Mouse (Mus musculus) layer of hippocampus, adult 9-11 months (tissue): Measurements from ENCODE around the gene Gm20388.

ENCODE experiments used
- DNase-seq: peaks from one replicate; pipeline ENCODE4 v3.0.0; 2022

The Gm20388 gene

DNA sequence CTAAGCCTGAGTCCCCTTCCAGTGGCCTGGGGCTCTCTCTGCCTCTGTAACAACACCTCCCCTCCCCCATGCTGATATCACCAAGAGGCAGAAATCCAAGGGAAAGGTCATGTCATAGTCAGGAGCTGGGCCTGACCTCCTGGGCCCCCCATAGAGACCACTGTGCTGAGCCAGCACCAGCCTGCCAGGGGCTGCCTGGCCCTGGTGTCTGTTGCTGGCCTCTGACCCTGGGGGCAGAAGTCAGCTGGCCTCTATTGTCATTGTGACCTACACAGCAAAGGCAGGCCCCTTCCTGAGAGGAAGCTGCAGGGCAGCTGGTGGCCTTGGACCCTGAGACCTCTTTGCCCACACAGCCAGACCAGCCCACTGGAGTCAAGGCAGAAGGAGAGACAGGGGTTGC is 909.3 kb downstream of the Gm20388 start:
- DNase-seq, result no peak

GRCm38 (mm10) chr8:120821399-120822170 is 910.9 kb downstream of the Gm20388 start:
- DNase-seq, result no peak

GRCm38 (mm10) chr8:120823331-120823730 is 912.7 kb downstream of the Gm20388 start:
- no peak for DNase-seq

DNA sequence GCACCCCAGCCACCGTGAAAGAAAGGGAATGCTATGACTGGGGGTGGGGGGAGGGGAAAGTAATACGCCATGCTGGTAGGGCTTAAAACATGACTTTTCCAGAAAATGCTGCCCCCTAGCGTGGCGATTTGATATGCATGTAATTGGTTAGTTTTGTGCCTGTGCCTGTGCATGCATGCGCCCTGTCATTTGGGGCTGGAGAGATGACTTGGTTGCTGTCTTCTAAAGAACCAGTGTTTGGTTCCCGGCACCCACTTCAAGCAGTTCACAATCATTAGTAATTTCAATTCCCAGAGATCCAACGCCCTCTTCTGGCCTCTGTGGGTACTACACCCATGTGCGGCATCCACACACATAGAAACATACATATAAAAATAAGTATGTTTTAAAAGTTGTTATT is 913.2 kb downstream of the Gm20388 start:
- no peak for DNase-seq

DNA sequence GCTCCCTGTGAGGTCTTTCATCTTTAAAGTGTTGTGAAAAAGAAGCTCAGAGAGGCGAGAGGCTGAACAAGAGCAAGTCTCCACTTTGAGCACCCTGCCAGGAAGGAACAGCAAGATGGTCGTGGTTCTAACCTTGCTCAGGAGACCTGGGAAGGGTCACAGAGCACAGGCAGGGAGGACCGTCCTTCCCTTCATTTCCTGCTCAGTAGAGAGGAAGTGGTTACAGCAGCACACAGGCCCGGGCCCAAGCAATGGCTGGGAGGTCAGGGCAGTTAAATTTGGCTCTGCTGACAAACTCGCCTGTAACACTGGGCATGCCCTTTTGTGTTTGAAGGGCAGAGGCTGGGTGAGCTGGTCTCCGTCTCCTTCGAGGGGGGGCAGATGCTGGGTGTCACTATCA is 914.0 kb downstream of the Gm20388 start:
- no peak for DNase-seq

- DNase-seq, result no peak
Measured at GRCm38 (mm10) chr8:120828279-120828678, 917.6 kb downstream of the Gm20388 start.

GRCm38 (mm10) chr8:120830661-120831060 is 920.0 kb downstream of the Gm20388 start:
- no peak for DNase-seq

- no peak for DNase-seq
Measured at GRCm38 (mm10) chr8:120832022-120832421, 921.4 kb downstream of the Gm20388 start.

DNA sequence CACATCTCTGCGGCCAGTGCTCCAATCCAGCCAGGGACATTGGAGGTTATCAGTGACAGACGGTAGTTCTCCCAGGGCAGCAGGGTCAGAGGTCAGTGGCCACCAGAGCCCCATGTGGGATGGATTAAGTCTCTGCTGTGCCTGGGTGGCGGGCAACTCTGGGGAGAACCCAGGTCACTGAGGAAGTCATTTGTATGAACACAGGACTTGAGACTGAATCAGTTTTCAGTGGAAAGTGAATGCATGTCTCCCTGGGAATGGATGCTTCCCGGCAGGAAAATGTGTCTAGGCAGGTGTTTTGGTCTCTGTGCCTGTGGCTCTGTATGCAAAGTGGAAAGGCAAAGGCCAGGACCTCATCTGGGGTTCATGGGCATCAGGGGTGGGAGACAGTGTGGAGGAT is 922.6 kb downstream of the Gm20388 start:
- DNase-seq, result no peak

GRCm38 (mm10) chr8:120839031-120839430 is 928.4 kb downstream of the Gm20388 start:
- DNase-seq, result no peak

DNA sequence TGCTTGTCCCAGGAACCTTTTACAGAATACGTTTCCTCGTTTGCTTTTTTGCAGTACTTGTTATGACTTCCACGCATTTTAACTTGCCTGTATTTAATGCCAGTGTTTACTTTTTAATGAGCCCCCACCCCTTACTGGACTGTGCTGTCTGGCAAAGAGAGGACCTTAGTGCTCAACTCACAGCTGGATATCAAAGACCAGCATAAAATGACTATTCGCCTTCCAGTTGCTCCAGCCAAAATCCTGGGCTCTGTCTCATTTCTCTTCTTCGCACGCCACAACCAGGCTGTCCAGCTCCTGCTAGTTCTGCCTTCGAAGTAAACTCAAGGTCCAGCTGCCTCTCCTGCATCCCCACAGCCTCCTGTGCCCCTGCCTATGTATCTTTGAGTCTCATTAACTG is 932.4 kb downstream of the Gm20388 start:
- no peak for DNase-seq

DNA sequence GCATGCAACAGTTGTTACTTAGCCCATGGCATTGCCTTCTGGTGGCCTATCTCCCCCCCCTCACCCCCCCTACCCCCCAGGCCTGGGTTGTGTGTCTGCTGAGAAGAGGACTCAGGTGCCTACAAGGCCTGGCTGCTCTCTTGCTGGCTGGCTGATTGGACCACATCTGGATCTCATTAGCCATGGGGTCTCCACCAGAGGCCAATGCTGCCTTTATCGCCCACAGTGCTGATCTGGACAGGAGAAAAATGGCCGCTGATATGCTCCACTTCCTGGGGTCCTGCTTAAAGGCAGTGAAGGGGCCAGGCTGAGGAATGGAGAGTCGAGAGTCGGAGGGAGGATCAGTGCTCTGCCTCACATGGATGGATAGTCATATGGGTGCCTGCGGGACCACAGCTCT is 935.4 kb downstream of the Gm20388 start:
- no peak for DNase-seq

- DNase-seq, result no peak
Measured at GRCm38 (mm10) chr8:120847279-120847678, 936.6 kb downstream of the Gm20388 start.

DNA sequence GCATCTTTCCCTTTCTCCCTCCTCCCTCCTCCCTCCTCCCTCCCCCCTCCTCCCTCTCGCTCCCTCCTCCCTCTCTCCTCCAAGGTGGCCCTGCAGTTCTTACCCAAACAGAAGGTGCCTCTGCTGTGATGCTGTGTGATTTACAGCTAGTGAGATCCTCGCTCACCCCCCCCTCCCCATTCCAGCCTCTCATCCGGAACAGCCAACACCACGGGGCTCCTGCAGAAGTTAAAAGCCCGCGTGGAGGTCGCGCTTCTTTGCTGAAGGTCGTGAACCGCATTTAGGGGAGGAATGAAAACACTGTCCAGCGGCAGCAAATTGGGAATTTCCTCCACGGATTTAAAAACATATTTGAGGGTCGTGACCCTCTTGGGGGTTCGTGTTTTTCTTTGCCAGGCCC is 937.1 kb downstream of the Gm20388 start:
- no peak for DNase-seq

DNA sequence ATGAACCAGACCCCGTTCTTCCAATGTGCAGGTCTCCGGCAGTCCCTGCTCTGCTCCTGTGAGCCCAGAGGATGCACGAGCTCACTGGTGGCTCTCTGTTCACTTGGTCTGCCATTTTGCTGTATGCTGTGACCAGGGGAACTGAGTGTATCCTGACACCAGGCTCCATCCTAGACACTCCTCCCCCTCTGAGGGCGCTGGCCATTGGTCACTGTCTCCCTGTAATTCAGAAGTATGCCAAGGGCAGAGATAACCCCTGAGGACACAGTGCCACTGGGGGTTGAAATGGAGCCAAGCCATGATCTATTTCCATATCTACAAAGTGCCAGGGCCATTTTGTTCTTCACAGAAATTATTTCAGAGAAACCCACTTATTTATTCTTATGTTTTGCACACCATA is 937.8 kb downstream of the Gm20388 start:
- DNase-seq, result no peak

DNA sequence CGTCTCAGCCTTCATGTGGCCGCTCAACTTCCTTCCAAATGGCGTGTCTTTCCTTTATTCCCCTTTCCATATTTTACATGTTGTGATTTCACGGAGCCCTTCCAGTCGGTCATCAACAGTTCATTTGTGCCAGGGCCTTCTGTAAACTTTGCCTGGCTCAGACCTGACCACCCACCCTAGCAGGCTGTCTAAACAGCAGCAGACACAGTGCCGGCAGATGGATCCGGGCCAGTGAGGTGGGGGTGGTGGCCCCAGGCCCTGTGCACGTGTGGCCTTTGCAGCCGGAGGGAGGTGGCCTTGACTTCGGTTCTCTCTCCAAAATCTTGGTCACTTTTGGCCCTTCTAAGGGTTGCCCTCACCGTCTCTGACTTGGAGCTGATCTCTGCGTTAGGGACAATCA is 940.8 kb downstream of the Gm20388 start:
- DNase-seq, result no peak

- DNase-seq, result no peak
Measured at GRCm38 (mm10) chr8:120859881-120860280, 949.2 kb downstream of the Gm20388 start.

DNA sequence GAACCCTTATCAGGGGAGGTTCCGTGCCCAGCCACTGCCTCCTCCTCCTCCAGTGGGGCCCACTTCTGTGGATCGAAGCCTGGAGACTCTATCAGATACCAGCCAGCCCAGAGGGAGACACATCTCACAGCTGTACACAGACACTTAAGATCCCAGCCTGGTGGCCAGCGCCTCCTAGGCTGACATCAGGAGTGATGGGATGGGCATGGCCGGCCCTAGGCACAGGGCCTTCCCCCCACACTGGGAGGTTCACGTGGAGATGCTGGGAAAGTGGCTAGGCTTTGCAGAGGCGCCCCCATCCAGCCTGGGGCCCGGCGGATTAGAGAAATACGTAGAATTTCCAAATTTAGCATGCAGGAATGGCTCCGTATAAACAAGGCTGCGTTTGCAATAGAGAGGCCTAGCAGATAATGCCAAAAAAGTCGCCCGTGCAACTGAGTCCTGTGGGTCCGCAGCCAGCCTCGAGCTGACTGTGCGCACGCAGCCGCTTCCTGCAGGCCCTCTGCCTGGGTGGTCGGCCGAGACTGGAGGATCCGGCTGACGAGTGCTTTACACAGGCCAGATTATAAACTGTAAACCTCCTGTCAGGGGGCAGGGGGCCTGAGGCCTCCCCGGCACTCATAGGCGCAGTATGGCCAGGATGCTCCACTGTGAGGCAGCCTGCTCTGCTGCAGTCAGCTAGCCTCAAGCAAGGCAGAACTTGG is 949.9 kb downstream of the Gm20388 start:
- DNase-seq, result no peak

GRCm38 (mm10) chr8:120863683-120864082 is 953.0 kb downstream of the Gm20388 start:
- DNase-seq, result no peak

DNA sequence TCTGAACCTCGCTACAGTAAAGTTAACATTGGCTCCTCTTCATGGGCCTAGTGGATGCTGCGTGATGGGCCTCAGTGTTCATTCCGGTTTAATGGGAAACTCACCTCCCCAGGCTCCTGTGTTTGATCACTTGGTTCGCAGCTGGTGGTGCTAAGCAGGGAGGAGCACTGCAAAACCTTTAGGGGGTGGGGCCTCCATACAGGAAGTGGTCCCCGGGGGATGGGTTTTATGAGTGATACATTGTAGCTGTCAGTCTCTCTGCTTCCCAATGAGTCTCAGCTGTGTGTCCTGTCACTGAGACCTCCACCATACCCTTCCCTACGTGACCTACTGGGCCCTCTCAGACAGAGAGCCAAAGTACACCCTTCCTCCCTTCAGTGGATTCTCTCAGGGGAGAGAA is 956.7 kb downstream of the Gm20388 start:
- DNase-seq, result no peak

DNA sequence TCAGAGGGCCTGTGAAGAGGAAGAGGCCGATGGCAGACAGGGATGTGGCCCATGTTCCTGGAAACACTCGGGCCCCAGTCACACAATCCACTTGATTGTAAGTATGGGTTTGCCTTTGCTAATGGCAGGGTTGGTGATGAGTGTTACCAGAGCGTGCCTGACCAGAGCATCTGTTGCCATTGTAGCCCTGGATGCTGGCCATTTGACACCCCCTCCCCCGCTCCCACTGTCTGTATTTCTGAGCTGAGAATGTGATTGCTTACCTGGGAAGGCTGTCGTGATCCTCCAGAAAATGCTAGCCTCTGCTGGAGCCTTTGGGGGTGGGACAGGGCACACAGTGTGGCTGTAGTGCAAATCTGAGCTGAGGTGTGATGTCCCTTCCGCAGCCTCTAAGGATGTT is 962.0 kb downstream of the Gm20388 start:
- no peak for DNase-seq

- DNase-seq, result no peak
Measured at GRCm38 (mm10) chr8:120876010-120876918, 965.6 kb downstream of the Gm20388 start.

DNA sequence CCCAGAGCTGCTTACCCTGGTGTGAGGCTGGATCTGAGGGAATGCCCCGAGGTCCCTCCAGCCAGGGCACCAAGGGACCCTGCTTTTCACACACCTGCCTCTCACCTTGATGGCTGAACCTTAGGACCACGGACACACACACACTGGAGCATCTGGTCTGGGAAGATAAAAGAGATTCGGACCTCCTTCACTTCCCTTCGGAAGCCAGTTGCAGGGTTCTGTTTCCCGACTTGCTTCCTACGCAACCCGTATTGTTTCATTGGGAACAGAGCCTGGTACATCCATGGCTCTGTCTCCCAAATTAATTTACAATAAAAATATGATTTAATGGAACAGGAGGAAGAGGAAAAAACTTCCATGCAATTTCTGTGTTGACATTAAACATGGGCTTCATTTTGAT is 966.4 kb downstream of the Gm20388 start:
- no peak for DNase-seq

DNA sequence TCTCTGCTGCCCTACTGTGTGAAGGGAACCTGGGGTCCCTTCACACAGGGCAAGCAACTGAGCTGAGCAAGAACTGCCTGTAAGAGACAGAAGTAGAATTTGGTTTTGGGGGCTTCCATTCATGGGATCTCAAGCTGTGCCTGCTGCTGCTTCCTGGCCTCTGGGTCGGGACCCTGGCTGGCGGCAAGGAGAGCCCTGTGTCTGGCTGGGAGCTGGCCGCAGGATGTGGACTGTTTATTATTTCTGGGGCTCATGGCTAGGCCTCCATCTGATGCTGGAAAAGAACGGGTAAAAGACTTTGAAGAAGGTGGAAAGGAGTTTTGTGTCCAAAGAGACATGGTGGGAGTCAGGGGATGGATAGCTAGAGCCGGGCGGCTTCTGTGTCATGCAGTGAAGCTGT is 969.3 kb downstream of the Gm20388 start:
- DNase-seq, result no peak
